Mouse (Mus musculus) midbrain, embryonic 12.5 days (tissue): ENCODE data around the gene Igf1r. TPM values are rescaled to one million over a fixed set of nuclear protein-coding genes. Genes with fewer than 3 reads are reported as not detected.

Experiments used
- ATAC-seq: fragments of 200-750 bp; cut with Nextera tagmentation; 2 replicates; pipeline ENCODE4 v1.8.0; 2017; ENCODE audit warnings: low read depth, moderate TSS enrichment, moderate library complexity; ENCODE audit not compliant: low FRiP score
- H3K27ac ChIP-seq: fragments of 300-500 bp; sonication (generic); replicated peaks from 2 replicates; pipeline ENCODE4 v1.5.1; 2016; ENCODE audit warnings: mild to moderate bottlenecking
- H3K27me3 ChIP-seq: fragments of 300-500 bp; sonication (generic); 2 replicates; pipeline ENCODE4 v1.6.1; 2016; ENCODE audit warnings: mild to moderate bottlenecking
- H3K36me3 ChIP-seq: fragments of 300-500 bp; sonication (generic); 2 replicates; pipeline ENCODE4 v1.6.1; 2016
- H3K4me1 ChIP-seq: fragments of 300-500 bp; sonication (generic); 2 replicates; pipeline ENCODE4 v1.6.1; 2016
- H3K4me2 ChIP-seq: fragments of 300-500 bp; sonication (generic); replicated peaks from 2 replicates; pipeline ENCODE4 v1.6.1; 2016; ENCODE audit warnings: mild to moderate bottlenecking, moderate library complexity
- H3K4me3 ChIP-seq: fragments of 300-500 bp; sonication (generic); 2 replicates; pipeline ENCODE4 v1.5.1; 2016; ENCODE audit warnings: mild to moderate bottlenecking
- H3K9ac ChIP-seq: fragments of 300-500 bp; sonication (generic); replicated peaks from 2 replicates; pipeline ENCODE4 v1.6.1; 2016; ENCODE audit warnings: mild to moderate bottlenecking, moderate library complexity
- H3K9me3 ChIP-seq: fragments of 300-500 bp; sonication (generic); 2 replicates; pipeline ENCODE4 v1.6.1; 2016; ENCODE audit warnings: mild to moderate bottlenecking
- WGBS: fragments of 180-500 bp; shearing (Covaris S2); methylation state at CpG from one replicate; pipeline ENCODE4 v1.1.7; 2016; 5-methylcytosine and 5-hydroxymethylcytosine counted together
- polyA plus RNA-seq: library from polyadenylated mRNA; unstranded; fragments of >200 nt; fragmentation: Nextera tagmentation; extraction: Ambion mirVana; gene quantifications from 2 replicates; pipeline ENCODE4 v1.2.1, GENCODE M21; 2016

Igf1r gene
- polyA plus RNA-seq, 1 experiment from 2014 or later, result 37.6 TPM

DNA sequence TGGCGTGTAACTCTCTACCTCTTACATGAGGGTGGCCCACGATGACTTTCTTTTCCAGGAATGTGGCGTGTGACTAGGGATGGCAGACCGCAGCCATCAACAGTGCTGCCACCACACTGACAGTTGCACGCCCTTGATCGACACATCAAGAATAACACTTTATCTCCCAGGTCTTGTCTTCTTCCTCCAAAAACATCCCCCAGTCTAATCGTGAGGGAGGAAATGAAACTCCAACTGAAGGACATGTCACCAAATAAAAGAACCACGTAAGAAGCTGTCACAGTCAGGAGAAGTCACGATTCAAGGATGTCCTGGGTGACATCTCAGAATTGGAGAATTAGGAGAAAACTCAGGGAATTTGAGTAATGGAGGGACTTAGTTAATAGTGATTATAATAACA is 8.8 kb upstream of the Igf1r start:
- ATAC-seq, result no peak
- Histone ChIP-seq H3K27me3 (no peaks in the 10 kb centered on the region), H3K27ac (no peak overlapping the region), H3K4me2 (no peak overlapping the region), H3K4me3 (no peak overlapping the region), H3K36me3 (no peaks in the 10 kb centered on the region), H3K9ac (no peak overlapping the region), H3K4me1 (no peaks in the 10 kb centered on the region), H3K9me3 (no peaks in the 10 kb centered on the region)
- WGBS, result 89% methylated on average over 9 of the region's 9 CpGs

DNA sequence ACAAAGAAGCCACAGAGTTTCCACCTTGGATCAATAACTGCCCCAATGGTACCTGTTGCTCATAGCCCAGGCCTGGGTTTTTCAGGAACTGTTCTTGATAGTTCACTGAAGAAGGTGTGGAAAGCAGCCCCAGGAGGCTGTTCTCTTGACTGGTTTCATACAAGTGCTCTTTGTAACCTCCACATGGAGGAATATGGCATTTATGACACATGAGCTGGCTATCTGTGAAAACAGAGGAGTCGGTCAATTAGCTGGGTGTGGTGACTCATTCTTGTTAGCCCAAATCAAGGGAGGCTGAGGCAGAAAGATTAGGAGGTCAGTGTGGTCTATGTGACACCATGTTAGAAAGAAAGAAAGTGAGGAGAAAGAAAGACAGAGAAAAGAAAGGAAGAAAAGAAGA is 5.7 kb upstream of the Igf1r start:
- no peak overlapping the region for H3K4me3 ChIP-seq
- H3K9me3 ChIP-seq, result no peaks in the 10 kb centered on the region
- no peaks in the 10 kb centered on the region for H3K36me3 ChIP-seq
- H3K4me2 ChIP-seq, result no peak overlapping the region
- no peak overlapping the region for H3K27ac ChIP-seq
- ATAC-seq, result no peak
- H3K4me1 ChIP-seq, result no peaks in the 10 kb centered on the region; the same call in 1 of the 2 replicates
- no peak overlapping the region for H3K9ac ChIP-seq
- no peaks in the 10 kb centered on the region for H3K27me3 ChIP-seq
- 85% methylated on average over 1 of the region's 1 CpGs for WGBS

DNA sequence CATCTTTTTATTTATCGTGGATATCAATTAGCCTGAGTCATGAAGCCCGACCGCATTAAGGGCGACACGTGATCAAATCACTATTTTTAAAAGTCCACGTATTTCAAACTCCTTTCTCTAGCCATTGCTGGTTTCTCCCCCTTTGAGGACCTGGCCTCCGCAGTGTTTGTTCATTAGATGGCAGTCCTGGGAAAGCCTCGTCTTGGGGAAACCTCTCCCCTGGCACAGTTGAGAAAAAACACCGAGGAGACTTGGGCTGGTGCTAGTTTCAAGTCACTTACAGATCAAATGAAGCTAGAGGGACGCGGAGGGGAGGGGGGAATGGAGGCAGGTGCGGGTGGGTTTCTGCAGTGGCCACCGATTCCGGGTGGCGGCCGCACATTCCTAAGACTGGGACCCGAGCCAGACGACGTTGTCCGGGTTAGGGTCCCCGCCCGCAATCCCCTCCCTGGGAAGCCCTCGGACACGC is 2.2 kb upstream of the Igf1r start:
- peaks cover 25% of the 10 kb centered on the region for H3K4me1 ChIP-seq
- H3K9me3 ChIP-seq, result no peaks in the 10 kb centered on the region
- H3K9ac ChIP-seq, result peak overlapping the region; percentile 97
- peak overlapping the region; percentile 88 for H3K4me3 ChIP-seq
- H3K27ac ChIP-seq, result peak overlapping the region; percentile 100
- H3K27me3 ChIP-seq, result no peaks in the 10 kb centered on the region
- peak overlapping the region; percentile 99 for H3K4me2 ChIP-seq
- no peak for ATAC-seq
- WGBS, result 0% methylated on average over 24 of the region's 24 CpGs
- H3K36me3 ChIP-seq, result no peaks in the 10 kb centered on the region

DNA sequence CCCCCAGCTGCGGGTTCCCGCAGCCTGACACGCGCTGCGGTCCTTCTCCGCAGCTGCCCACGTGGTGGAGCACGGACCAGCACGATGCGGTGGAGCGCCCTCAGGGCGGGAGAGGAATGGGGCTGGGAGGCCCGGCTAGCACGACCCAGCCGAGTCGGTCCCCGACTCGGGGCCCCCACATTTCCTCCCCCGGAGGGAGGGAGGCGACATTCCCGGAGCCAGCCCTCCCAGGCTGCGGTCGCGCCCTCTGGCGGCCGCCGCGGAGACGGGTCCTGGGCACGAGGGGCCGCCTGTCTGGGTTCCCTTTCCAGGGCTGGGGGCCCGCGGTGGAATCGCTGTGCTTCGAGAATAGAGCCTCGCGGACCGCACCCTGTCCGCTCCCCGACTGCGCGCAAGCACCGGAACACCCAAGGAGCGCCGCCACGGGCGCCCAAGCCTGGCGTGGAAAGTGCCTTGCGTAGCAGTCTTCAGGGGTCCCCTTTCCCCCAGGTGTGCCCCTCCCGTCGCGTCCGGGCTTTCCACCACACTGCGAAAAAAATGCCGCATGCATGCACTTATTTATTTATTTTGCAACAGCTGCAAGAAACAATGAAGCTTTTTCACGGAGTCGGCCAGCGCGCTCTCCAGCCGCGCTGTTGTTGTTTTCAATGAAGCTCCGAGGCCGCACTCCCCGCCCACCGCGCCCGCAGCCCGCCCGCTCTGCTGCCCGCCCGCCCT is 1.7 kb upstream of the Igf1r start:
- ATAC-seq, result peak; percentile 80
- Histone ChIP-seq H3K27me3 (no peaks in the 10 kb centered on the region), H3K4me3 (peak overlapping the region; percentile 88), H3K9me3 (no peaks in the 10 kb centered on the region), H3K27ac (peak overlapping the region; percentile 100), H3K4me1 (peaks cover 27% of the 10 kb centered on the region), H3K36me3 (no peaks in the 10 kb centered on the region), H3K4me2 (peak overlapping the region; percentile 99), H3K9ac (peak overlapping the region; percentile 97)
- WGBS, result under 1% methylated on average over 60 of the region's 71 CpGs

DNA sequence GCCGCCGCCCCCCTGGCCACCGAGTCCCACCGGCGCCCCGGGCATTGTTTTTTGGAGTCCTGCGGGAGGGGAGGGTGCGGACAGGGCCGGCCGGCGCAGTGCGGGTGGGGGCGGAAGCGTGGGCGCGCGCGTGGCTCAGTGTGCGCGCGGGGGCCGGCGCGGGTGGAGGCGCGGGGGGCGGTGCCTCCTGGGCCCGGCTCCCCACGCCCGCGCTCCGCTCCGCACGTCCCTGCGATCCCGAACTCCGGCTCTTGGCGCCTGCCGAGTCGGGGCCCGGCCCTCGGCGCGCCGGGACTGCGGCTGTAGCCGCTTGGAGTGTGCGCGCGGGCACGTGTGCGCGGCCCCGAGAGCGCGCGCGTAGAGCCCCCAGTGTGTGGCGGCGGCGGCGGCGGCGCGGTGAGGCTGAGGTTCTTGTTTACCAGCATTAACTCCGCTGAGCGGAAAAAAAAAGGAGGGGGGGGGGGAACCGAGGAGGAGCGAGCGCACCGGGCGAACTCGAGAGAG is 1.0 kb upstream of the Igf1r start:
- Histone ChIP-seq H3K36me3 (no peaks in the 10 kb centered on the region), H3K27me3 (no peaks in the 10 kb centered on the region), H3K9ac (peak overlapping the region; percentile 97), H3K4me3 (peak overlapping the region; percentile 88), H3K9me3 (no peaks in the 10 kb centered on the region), H3K27ac (peak overlapping the region; percentile 100), H3K4me1 (peaks cover 32% of the 10 kb centered on the region), H3K4me2 (peak overlapping the region; percentile 99)
- 0% methylated on average over 8 of the region's 73 CpGs for WGBS
- ATAC-seq, result peak; percentile 75

DNA sequence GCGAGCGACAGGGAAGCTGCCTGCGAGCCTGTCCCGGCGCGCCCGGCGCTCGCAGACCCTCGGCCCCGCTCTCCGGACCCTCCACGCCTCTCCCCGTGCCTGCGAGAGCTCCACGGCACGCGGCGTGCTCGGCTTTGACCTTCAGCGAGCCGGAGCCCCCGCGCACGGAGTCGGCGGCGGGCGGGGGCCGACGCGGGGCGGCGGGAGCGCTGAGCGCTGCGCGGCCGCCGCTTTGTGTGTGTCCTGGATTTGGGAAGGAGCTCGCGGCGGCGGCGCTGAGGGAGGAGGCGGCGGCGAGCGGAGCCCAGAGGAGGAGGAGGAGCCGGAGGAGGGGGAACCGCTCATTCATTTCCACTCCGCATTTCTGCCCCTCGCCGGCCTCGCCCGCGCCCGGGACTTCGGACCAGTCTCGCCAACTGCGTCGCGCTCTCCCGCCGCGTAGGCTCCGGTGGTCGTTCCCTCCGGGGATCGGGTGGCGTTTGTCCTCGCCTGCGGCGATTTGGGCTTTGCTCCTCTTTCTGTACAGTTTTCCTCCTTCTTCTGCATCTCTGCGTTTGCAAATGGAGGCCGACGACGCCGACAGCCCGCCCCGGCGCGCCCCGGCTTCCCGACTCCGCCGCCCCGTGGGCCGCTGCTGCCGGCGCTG is 468 bp upstream of the Igf1r start:
- no peaks in the 10 kb centered on the region for H3K36me3 ChIP-seq
- peak overlapping the region; percentile 99 for H3K4me2 ChIP-seq
- under 1% methylated on average over 79 of the region's 91 CpGs for WGBS
- H3K9ac ChIP-seq, result peak overlapping the region; percentile 97
- peak; percentile 47 for ATAC-seq
- H3K4me1 ChIP-seq, result peaks cover 36% of the 10 kb centered on the region
- H3K27me3 ChIP-seq, result no peaks in the 10 kb centered on the region
- H3K9me3 ChIP-seq, result no peaks in the 10 kb centered on the region
- H3K27ac ChIP-seq, result peak overlapping the region; percentile 100
- peak overlapping the region; percentile 88 for H3K4me3 ChIP-seq

DNA sequence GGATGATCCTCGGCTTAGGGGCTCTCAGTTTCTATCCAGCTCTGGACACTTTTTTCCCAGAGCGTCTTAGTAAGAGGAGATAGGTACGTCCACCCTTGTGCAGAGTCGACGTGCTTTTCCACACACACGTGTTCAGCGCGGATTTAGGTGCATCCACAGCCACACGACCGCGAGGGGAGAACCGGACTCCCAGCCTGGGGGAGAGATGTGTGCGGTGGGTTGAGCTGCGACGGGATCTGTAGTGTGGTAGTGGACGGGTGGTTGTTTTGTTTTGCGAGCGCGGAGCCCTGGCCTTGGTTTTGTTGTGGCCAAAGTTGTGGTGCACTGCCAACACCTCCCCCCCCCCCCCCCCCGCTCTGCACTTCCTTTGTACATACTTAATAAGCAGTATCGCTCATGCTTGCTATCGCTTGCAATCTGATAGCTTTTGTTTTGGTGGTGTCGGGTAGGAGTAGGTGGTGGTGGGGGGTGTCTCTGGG is 1.2 kb downstream of the Igf1r start:
- H3K4me1 ChIP-seq, result peaks cover 48% of the 10 kb centered on the region
- 0 out of 2 replicates have a peak overlapping the region, but pooled peaks have one; percentile 100 for H3K27ac ChIP-seq
- under 1% methylated on average over 22 of the region's 23 CpGs for WGBS

DNA sequence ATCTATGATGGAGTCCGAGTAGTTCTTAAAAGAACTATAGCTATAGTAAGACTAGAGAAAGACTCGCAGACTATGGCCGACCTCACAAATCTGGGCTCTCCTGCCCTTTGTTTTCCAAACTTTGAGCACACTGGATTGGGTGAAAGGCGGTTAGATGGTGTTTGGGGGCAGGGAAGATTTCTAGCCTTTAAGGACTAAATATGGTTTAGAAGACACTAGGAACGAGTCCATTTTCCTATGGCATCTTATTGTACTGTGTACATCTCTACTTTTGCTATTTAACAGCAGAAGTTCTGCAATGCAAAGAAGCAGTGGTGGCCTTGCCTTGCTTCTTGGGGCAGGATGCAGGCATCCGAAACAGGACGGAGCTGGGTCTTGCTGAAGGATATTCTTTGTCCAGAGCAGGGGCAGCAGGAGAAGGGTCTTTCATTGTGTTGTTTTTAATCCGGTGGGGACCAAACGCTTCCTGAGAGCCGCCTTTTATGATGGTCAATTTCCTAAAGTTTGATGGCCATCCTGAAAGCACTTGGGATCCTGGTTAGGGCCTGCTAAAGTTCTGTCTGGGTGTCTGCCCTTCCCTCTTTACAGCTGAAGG is 2.1 kb downstream of the Igf1r start:
- no peaks in the 10 kb centered on the region for H3K36me3 ChIP-seq
- no peak for ATAC-seq
- peaks cover 53% of the 10 kb centered on the region for H3K4me1 ChIP-seq
- H3K9ac ChIP-seq, result peak overlapping the region; percentile 97
- peak overlapping the region; percentile 99 for H3K4me2 ChIP-seq
- no peaks in the 10 kb centered on the region for H3K27me3 ChIP-seq
- H3K4me3 ChIP-seq, result peak overlapping the region; percentile 88
- WGBS, result 3% methylated on average over 10 of the region's 10 CpGs
- peak overlapping the region; percentile 25; the same call in 1 of the 2 replicates for H3K27ac ChIP-seq
- H3K9me3 ChIP-seq, result no peaks in the 10 kb centered on the region

More for the DNA sequence above, 1.2 kb downstream of the Igf1r start:
- Histone ChIP-seq H3K9me3 (no peaks in the 10 kb centered on the region), H3K9ac (peak overlapping the region; percentile 97), H3K4me2 (peak overlapping the region; percentile 99), H3K27me3 (no peaks in the 10 kb centered on the region), H3K36me3 (no peaks in the 10 kb centered on the region), H3K4me3 (peak overlapping the region; percentile 88)
- no peak for ATAC-seq

DNA sequence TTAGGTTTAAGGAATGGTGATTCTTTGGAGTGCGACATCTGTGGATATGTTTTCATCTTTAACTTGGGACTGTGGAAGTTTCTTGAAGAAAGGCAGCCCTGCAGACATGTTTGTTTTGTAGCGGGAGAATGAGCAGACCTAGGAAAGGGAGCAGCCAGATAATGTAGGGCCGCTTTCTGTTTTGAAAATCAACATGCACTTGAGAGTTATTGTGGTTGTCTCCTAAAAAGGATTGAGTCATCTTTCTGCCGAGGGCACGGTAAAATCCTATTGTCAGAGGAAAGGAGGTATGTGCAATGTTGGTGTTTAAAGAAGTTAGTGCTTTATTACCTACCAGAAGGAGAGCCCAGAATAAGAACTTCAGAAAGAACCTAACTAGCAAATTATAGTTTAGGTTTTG is 2.6 kb downstream of the Igf1r start:
- no peaks in the 10 kb centered on the region for H3K27me3 ChIP-seq
- ATAC-seq, result no peak
- no peaks in the 10 kb centered on the region for H3K9me3 ChIP-seq
- H3K27ac ChIP-seq, result no peak overlapping the region
- 19% methylated on average over 5 of the region's 5 CpGs for WGBS
- H3K4me2 ChIP-seq, result peak overlapping the region; percentile 99
- peaks cover 57% of the 10 kb centered on the region for H3K4me1 ChIP-seq
- H3K9ac ChIP-seq, result peak overlapping the region; percentile 97
- H3K36me3 ChIP-seq, result no peaks in the 10 kb centered on the region
- peak overlapping the region; percentile 88 for H3K4me3 ChIP-seq

DNA sequence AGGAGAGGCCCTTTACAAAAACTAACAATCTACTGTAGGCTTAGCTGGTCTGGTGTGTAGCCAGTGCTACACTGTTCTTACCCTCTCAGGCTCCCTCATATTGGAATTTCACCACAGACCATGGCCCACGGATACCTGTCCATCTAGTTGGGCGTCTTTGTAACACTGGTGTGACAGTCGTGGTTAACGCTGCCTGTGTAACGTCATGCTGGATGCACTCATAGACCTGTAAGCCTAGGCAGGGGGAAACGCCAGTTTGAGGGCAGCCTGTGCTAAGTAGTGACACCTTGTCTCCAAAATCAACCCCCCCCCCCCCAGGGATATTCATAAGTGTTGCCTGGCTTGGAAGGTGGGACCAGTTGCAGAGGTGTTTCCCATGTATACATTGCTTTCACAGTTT is 4.7 kb downstream of the Igf1r start:
- no peak overlapping the region for H3K9ac ChIP-seq
- WGBS, result 74% methylated on average over 6 of the region's 6 CpGs
- H3K4me2 ChIP-seq, result no peak overlapping the region
- H3K36me3 ChIP-seq, result no peaks in the 10 kb centered on the region
- no peak for ATAC-seq
- H3K4me3 ChIP-seq, result no peak overlapping the region
- no peak overlapping the region for H3K27ac ChIP-seq
- H3K4me1 ChIP-seq, result peaks cover 70% of the 10 kb centered on the region
- H3K9me3 ChIP-seq, result no peaks in the 10 kb centered on the region
- no peaks in the 10 kb centered on the region for H3K27me3 ChIP-seq

DNA sequence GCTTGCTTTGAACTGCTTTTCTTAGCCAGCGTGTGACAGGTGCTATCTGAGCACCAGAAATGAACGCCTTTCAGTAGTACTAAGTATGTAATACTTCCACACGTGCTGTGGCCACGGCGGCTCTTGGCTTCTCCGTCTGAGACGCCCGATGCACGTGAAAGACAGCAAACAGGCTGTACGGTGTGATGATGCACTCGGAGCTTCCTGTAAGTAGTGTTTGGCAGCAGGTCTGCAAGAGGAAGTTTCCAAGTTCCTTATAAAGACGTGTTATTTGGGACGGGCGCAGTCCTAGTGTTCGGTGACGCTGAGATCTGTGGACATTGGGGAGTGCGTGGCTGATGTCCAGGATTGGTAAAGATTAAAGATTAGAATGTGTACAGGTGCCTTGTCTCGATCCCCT is 5.4 kb downstream of the Igf1r start:
- Histone ChIP-seq H3K27me3 (no peaks in the 10 kb centered on the region), H3K36me3 (no peaks in the 10 kb centered on the region), H3K9ac (no peak overlapping the region; the same call in 1 of the 2 replicates), H3K4me2 (no peak overlapping the region), H3K4me1 (peaks cover 68% of the 10 kb centered on the region), H3K9me3 (no peaks in the 10 kb centered on the region), H3K4me3 (no peak overlapping the region), H3K27ac (no peak overlapping the region)
- ATAC-seq, result no peak
- WGBS, result 78% methylated on average over 18 of the region's 18 CpGs

DNA sequence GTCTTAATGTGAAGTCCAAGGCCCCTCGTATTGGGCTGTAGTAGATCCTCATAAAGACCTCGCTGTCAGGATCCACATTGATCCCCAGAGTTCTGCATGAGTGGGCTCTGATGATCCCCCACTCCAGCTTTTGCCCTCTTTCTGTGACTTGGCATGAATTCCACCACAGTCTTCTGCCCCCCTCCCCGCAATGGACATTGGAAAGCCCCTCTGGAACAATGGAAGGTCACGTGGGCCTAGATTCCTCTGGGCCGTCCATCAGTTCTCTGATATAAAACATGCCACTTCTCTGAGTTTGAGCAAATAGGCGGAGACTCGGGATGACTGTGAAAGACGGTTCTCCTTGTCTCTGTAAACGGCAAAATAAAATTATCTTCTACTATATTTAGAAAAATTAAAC is 8.1 kb downstream of the Igf1r start:
- Histone ChIP-seq H3K36me3 (no peaks in the 10 kb centered on the region), H3K27ac (no peak overlapping the region), H3K9me3 (no peaks in the 10 kb centered on the region), H3K9ac (no peak overlapping the region), H3K27me3 (no peaks in the 10 kb centered on the region), H3K4me1 (peaks cover 45% of the 10 kb centered on the region), H3K4me3 (no peak overlapping the region), H3K4me2 (no peak overlapping the region)
- WGBS, result 50% methylated on average over 9 of the region's 9 CpGs
- no peak for ATAC-seq
